Mouse (Mus musculus) heart, adult 2 months (tissue): ENCODE data around the gene Gm17359. TPM values are rescaled to one million over a fixed set of nuclear protein-coding genes. Genes with fewer than 3 reads are reported as not detected.

Experiments
- DNase-seq, 2 experiments: peaks; one replicate each; pipeline ENCODE4 v3.0.0; 2021
- H3K27ac ChIP-seq: fragments of 200-600 bp; 2 replicates; pipeline ENCODE4 v1.8.1; 2022
- H3K27me3 ChIP-seq: fragments of 200-500 bp; 2 replicates; pipeline ENCODE4 v1.6.1; 2012; ENCODE audit warnings: mild to moderate bottlenecking, low read length, inconsistent platforms, mixed read lengths; ENCODE audit not compliant: control insufficient read depth, insufficient read depth
- H3K36me3 ChIP-seq: fragments of 200-500 bp; 2 replicates; pipeline ENCODE4 v1.6.1; 2012; ENCODE audit warnings: low read length, inconsistent platforms; ENCODE audit not compliant: control insufficient read depth, insufficient read depth
- H3K4me1 ChIP-seq: fragments of 200-500 bp; 2 replicates; pipeline ENCODE4 v1.6.1; 2011; ENCODE audit warnings: low read length; ENCODE audit not compliant: control insufficient read depth, insufficient read depth
- H3K4me3 ChIP-seq: fragments of 200-600 bp; 2 replicates; pipeline ENCODE4 v1.8.1; 2022
- H3K79me2 ChIP-seq: fragments of 200-500 bp; replicated peaks from 2 replicates; pipeline ENCODE4 v1.6.1; 2012; ENCODE audit warnings: mild to moderate bottlenecking, inconsistent platforms, low read length, moderate library complexity, mixed read lengths; ENCODE audit not compliant: control insufficient read depth, insufficient read depth
- H3K9ac ChIP-seq: fragments of 200-500 bp; 2 replicates; pipeline ENCODE4 v1.6.1; 2012; ENCODE audit warnings: low read depth, mild to moderate bottlenecking, control low read depth, inconsistent platforms, low read length, mixed read lengths
- CTCF ChIP-seq: fragments of 200-600 bp; IDR thresholded peaks from 2 replicates; pipeline ENCODE4 v1.8.1; 2022; ENCODE audit warnings: antibody characterized with exemption, mild to moderate bottlenecking, moderate library complexity
- EP300 ChIP-seq: fragments of 200-500 bp; IDR thresholded peaks from 2 replicates; pipeline ENCODE4 v1.6.1; 2011; ENCODE audit warnings: low read depth, low read length, control low read depth; ENCODE audit not compliant: insufficient read depth
- POLR2A ChIP-seq: fragments of 200-500 bp; IDR thresholded peaks from 2 replicates; pipeline ENCODE4 v1.6.1; 2011; ENCODE audit warnings: mild to moderate bottlenecking, low read depth, low read length, control low read depth; ENCODE audit not compliant: insufficient read depth
- WGBS: fragments of 180-500 bp; shearing (Covaris S2); methylation state at CpG from one replicate; pipeline ENCODE4 v1.1.7; 2018; 5-methylcytosine and 5-hydroxymethylcytosine counted together
- intact Hi-C: fragments of 180-260 bp; cut with DNase I; formaldehyde crosslinking; loops from one replicate; pipeline ENCODE4 v1.15.1; 2025
- long read RNA-seq: library from polyadenylated mRNA; stranded (forward); transcript quantifications from one replicate; pipeline ENCODE4 v2.0.0, GENCODE M21; 2021
- polyA plus RNA-seq: library from polyadenylated mRNA; depleted of rRNA; stranded (reverse); fragments of >200 nt; gene quantifications from 2 replicates; pipeline ENCODE4 v1.2.3, GENCODE M21; 2012; rRNA removed
- total RNA-seq, 2 experiments: library from RNA; stranded (reverse); gene quantifications; 2 replicates each; pipeline ENCODE4 v1.2.3; 2021

The Gm17359 gene
- total RNA-seq = not detected
- polyA plus RNA-seq = 0.14 and 0.15 TPM in 2 replicates
- long read RNA-seq, partial matches to known transcripts = 0 of 1 reads
- long read RNA-seq, other reads (novel, unspliced or antisense) = 1 of 1 reads

DNA sequence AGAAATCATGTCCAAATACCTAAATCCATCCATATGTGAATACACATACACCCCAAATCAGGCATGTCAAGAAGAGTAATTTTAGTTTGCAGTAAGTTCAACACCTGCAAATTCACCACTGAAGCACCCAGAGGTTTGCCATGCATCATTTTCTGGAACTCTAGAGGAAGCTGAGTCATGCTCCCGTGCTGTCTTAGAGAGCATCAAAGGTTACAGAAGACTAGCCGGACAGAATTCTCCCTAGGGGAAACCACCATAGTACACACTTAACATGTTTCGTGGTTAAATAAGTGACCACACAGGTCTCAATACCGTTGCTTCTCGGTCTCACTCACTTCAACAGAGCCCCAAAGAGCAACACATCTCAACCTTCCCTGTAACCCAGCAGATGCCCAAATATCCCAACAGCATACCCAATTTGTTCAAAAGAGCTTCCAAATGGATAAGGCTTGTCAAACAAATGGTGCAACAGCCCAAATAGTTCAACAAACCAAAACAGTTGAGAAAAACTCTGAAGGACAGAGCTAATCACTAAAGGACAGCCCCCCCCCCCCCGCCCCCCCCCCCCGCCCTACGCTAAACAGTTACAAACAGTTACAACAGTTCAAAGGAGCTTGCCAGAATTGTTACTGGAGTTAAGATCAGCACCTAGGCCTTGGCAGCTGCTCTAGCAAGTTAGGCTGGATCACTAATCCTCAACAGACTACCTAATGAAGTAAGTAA is at the start of gene Gm17359:
Gene Gm17359, plus strand, starts transcription at position 618 of the 723 bp plus-strand sequence.
- Histone ChIP-seq H3K4me3 (no peak within 1 kb of the TSS), H3K9ac (no peak within 1 kb of the TSS), H3K27ac (no peak within 1 kb of the TSS), H3K27me3 (no peaks in the 10 kb centered on the region), H3K79me2 (no peaks in the 10 kb centered on the region), H3K36me3 (no peaks in the 10 kb centered on the region), H3K4me1 (no peaks in the 10 kb centered on the region)
- DNase-seq = no peak
- intact Hi-C loops = no loop called here
- WGBS = 58% methylated on average over 8 of the region's 8 CpGs
- no peak for TF ChIP-seq EP300
- no peak for TF ChIP-seq CTCF
- TF ChIP-seq POLR2A = no peak

DNA sequence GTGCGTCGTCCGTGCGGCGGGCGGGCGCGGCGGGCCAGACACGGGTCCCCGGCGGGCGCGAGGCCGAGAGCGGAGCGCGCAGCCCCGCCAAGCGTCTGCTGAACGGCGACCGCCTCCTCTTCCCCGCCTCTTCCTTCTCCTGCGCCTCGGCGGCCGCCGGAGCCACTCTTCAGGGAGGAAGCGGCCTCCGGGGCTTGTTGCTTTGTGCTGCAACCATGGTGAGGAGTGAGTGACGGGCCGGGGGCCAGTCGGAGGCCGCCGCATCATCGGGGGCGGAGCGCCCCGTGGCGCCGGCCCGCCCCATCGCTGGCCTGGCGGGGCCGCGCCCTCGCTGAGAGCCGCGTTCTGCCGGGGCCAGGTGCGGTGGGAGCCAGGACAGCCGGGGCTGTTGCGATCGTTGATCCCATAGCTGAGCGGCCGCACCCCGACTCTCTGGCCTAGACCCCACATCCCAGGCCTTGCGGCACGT is 49.3 kb upstream of the Gm17359 start:
- Histone ChIP-seq H3K4me3 (peak overlapping the region; percentile 87), H3K36me3 (peaks cover 20% of the 10 kb centered on the region), H3K9ac (peak overlapping the region; percentile 84), H3K27ac (peak overlapping the region; percentile 94), H3K79me2 (peaks cover 5% of the 10 kb centered on the region; the same call in 1 of the 2 replicates), H3K4me1 (peaks cover 15% of the 10 kb centered on the region), H3K27me3 (no peaks in the 10 kb centered on the region)
- peak; percentile 78 for TF ChIP-seq POLR2A
- TF ChIP-seq CTCF = no peak
- TF ChIP-seq EP300 = 0 out of 2 replicates have a peak, but pooled peaks have one; percentile 17
- intact Hi-C loops = loop anchor here (1.0 to 5.0 kb wide), 4 partner anchors 68 to 330 kb away; no protein-coding TSS in a partner anchor
- peak; percentile 97 to 98 for DNase-seq
- WGBS = under 1% methylated on average over 53 of the region's 60 CpGs

DNA sequence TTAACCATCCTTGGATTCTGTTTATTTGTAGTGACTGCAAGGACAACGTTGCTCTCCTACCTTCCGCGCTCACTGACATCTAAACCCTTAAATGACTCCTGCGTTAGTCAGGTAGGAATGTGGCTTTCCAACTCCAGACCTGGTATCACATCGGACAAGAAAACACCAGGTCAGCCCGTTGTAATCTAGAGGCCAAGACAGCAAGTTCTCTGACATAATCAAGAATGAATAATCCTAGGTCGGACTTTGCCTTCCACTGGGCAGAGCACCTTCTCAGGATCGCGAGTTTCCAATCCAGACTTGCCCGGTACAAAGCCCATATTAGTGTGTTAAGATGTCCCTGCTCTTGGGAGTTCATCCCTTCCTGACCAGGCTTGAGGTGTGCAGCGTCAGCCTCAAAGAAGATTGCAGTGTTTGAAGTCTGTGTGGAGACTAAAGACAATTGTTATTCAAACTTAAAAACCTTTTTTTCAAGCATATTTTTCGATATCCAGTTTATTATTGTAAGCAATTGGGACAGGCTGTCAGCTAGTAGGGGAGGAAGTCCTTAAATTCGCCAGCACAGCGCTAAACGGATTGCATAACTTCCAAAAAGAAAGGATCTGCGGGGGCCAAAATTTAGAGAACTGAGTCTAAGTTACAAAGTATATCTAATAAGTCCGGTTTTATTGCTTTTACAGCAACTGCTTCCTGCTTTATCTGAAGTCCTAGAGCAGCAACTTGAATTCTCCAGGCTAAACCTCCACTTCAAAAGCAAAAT is 48.6 kb upstream of the Gm17359 start:
- H3K79me2 ChIP-seq = peaks cover 4% of the 10 kb centered on the region; the same call in 1 of the 2 replicates
- no peaks in the 10 kb centered on the region for H3K27me3 ChIP-seq
- peak; percentile 41 to 48 for DNase-seq
- H3K27ac ChIP-seq = peak overlapping the region; percentile 94
- 15% methylated on average over 17 of the region's 17 CpGs for WGBS
- peak overlapping the region; percentile 87 for H3K4me3 ChIP-seq
- TF ChIP-seq POLR2A (no peak), EP300 (no peak), CTCF (no peak)
- peaks cover 10% of the 10 kb centered on the region for H3K4me1 ChIP-seq
- peaks cover 15% of the 10 kb centered on the region for H3K36me3 ChIP-seq
- peak overlapping the region; percentile 84 for H3K9ac ChIP-seq
- intact Hi-C loops = loop anchor here (1.0 to 5.0 kb wide), 4 partner anchors 69 to 331 kb away; no protein-coding TSS in a partner anchor

DNA sequence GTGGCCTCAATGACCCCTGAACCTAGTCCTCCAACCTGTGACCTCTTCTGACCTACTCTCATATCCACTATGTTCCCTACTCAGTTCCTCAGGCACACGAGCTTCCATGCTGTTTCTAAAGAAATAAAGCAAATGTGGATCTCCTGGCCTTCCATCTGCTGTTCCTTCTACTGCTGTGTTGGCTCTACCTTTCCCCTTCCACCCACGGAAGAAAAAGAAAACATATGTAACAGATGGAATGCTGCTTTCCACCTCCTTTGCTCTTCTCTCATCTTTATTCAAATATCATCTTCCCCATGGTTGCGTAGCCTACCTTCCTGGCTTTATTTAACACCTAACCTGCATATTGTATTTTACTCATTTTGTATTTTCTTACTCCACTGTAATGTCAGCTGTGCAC is 47.4 kb upstream of the Gm17359 start:
- peaks cover 8% of the 10 kb centered on the region for H3K4me1 ChIP-seq
- H3K27me3 ChIP-seq = no peaks in the 10 kb centered on the region
- TF ChIP-seq POLR2A = no peak
- TF ChIP-seq EP300 = no peak
- no peak for TF ChIP-seq CTCF
- 0 out of 2 replicates have a peak, but pooled peaks cover 3% of the 10 kb centered on the region for H3K79me2 ChIP-seq
- no peak overlapping the region for H3K4me3 ChIP-seq
- 89% methylated on average over 3 of the region's 3 CpGs for whole genome bisulfite sequencing
- intact Hi-C loops = loop anchor here (5.0 kb wide), 2 partner anchors 87 to 332 kb away; no protein-coding TSS in a partner anchor
- no peak overlapping the region for H3K27ac ChIP-seq
- no peak overlapping the region for H3K9ac ChIP-seq
- peaks cover 8% of the 10 kb centered on the region; the same call in 1 of the 2 replicates for H3K36me3 ChIP-seq
- DNase-seq = no peak

DNA sequence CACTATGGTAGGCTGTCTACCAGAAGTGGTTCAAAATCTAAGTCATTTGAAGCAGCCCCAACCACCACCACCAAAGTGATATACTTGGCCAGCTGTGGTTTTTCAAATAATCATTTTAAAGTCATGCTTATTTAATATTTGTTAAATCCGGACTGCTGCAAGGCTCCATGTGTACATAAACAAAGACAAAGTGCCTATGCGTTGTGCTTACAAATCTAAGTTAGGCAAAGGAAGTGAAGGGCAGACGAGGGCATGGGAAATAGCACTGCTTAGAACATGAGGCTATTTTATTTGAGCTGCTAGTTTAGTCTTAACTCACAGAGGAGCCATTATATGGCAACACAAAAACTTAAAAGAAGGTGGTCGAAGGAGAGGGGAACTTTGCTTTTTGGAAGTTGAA is 43.4 kb upstream of the Gm17359 start:
- Histone ChIP-seq H3K27me3 (no peaks in the 10 kb centered on the region), H3K9ac (no peak overlapping the region), H3K4me3 (no peak overlapping the region), H3K79me2 (no peaks in the 10 kb centered on the region), H3K27ac (no peak overlapping the region), H3K36me3 (no peaks in the 10 kb centered on the region), H3K4me1 (no peaks in the 10 kb centered on the region)
- WGBS = 58% methylated on average over 4 of the region's 4 CpGs
- intact Hi-C loops = loop anchor here (5.0 kb wide), 1 partner anchor 64 kb away; no protein-coding TSS in a partner anchor
- TF ChIP-seq CTCF (no peak), POLR2A (no peak), EP300 (no peak)
- no peak for DNase-seq
